Mouse (Mus musculus) gastrocnemius, adult 18-20 months (tissue): ENCODE measurements around the gene Hist1h1t. TPM values are rescaled to one million over a fixed set of nuclear protein-coding genes. Genes with fewer than 3 reads are reported as not detected.
"Not testable (repeated sequence)": the region's sequence is repeated elsewhere in the genome, so short reads cannot be mapped to it uniquely, and the experiment has no call there.

Experiments
- DNase-seq: peaks from one replicate; pipeline ENCODE4 v3.0.0; 2021; ENCODE audit warnings: low spot score
- long read RNA-seq, 2 experiments: library from polyadenylated mRNA; stranded (forward); transcript quantifications; one replicate each; pipeline ENCODE4 v2.0.0; 2021
- total RNA-seq, 2 experiments: library from RNA; stranded (reverse); gene quantifications; 2 replicates each; pipeline ENCODE4 v1.2.3; 2021

The Hist1h1t gene
- not detected for total RNA-seq
- long read RNA-seq, experiment 1 = 0 reads
- long read RNA-seq, experiment 2 = 0 reads

GRCm38 (mm10) chr13:23695514-23695913, at the start of gene Hist1h1t:
Hist1h1t (plus strand) TSS chr13:23695814.
- DNase-seq = no peak

GRCm38 (mm10) chr13:23659636-23660366, 35.8 kb upstream of the Hist1h1t start:
- DNase-seq = no peak

- no peak for DNase-seq
Observed at GRCm38 (mm10) chr13:23662536-23662935, 33.1 kb upstream of the Hist1h1t start.

- DNase-seq = no peak
Observed at GRCm38 (mm10) chr13:23681990-23682582, 13.5 kb upstream of the Hist1h1t start.

- DNase-seq = no peak
Observed at GRCm38 (mm10) chr13:23682623-23682946, 13.0 kb upstream of the Hist1h1t start.

GRCm38 (mm10) chr13:23682947-23683754, 12.5 kb upstream of the Hist1h1t start:
- not testable (repeated sequence) for DNase-seq

GRCm38 (mm10) chr13:23683755-23684281, 11.8 kb upstream of the Hist1h1t start, which contains the start of the genes Hist1h2ac and Hist1h2bc:
Hist1h2ac (minus strand) TSS chr13:23683948.
Hist1h2bc (plus strand) TSS chr13:23684199.
- peak; percentile 89 for DNase-seq

- peak; percentile 58 for DNase-seq
Observed at GRCm38 (mm10) chr13:23684295-23684945, 11.2 kb upstream of the Hist1h1t start.

GRCm38 (mm10) chr13:23685121-23685861, 10.3 kb upstream of the Hist1h1t start:
- DNase-seq = no peak

- DNase-seq = no peak
Observed at GRCm38 (mm10) chr13:23685966-23686365, 9.6 kb upstream of the Hist1h1t start.

GRCm38 (mm10) chr13:23687181-23687580, 8.4 kb upstream of the Hist1h1t start:
- DNase-seq = no peak

- DNase-seq = no peak
Observed at GRCm38 (mm10) chr13:23687907-23688306, 7.7 kb upstream of the Hist1h1t start.

- no peak for DNase-seq
Observed at GRCm38 (mm10) chr13:23688956-23689355, 6.7 kb upstream of the Hist1h1t start.

- DNase-seq = no peak
Observed at GRCm38 (mm10) chr13:23689459-23689858, 6.2 kb upstream of the Hist1h1t start.

GRCm38 (mm10) chr13:23693856-23694440, 1.7 kb upstream of the Hist1h1t start:
- DNase-seq = no peak

- DNase-seq = no peak
Observed at GRCm38 (mm10) chr13:23694956-23695355, 658 bp upstream of the Hist1h1t start.

GRCm38 (mm10) chr13:23696061-23696474, 454 bp downstream of the Hist1h1t start:
- no peak for DNase-seq

GRCm38 (mm10) chr13:23697491-23698299, 2.1 kb downstream of the Hist1h1t start:
- DNase-seq = peak; percentile 49

GRCm38 (mm10) chr13:23698300-23698693, 2.7 kb downstream of the Hist1h1t start, which contains the start of gene Hist1h4c:
Hist1h4c (minus strand) TSS chr13:23698454.
- DNase-seq = peak; percentile 100
